Mouse (Mus musculus) hindbrain, embryonic 14.5 days (tissue): Measurements from ENCODE around the gene Tnfrsf14. TPM values are rescaled to one million over a fixed set of nuclear protein-coding genes. Genes with fewer than 3 reads are reported as not detected.
A peak's percentile ranks its signal among the peaks of the same experiment; 100 is the strongest.

ENCODE experiments used
- ATAC-seq: fragments of 200-750 bp; cut with Nextera tagmentation; 2 replicates; pipeline ENCODE4 v1.8.0; 2017; ENCODE audit warnings: moderate number of reproducible peaks, mild to moderate bottlenecking, moderate TSS enrichment, moderate library complexity; ENCODE audit not compliant: low FRiP score
- DNase-seq: peaks from one replicate; pipeline ENCODE4 v3.0.0-alpha.2; 2015; ENCODE audit warnings: low spot score
- H3K27ac ChIP-seq: fragments of 300-500 bp; sonication (generic); 2 replicates; pipeline ENCODE4 v1.5.1; 2014; ENCODE audit warnings: mild to moderate bottlenecking, moderate library complexity
- H3K27me3 ChIP-seq: fragments of 300-500 bp; sonication (generic); 2 replicates; pipeline ENCODE4 v1.6.1; 2014; ENCODE audit warnings: mild to moderate bottlenecking, low read length, mixed read lengths; ENCODE audit not compliant: control insufficient read depth, insufficient read depth
- H3K36me3 ChIP-seq: fragments of 300-500 bp; sonication (generic); replicated peaks from 2 replicates; pipeline ENCODE4 v1.6.1; 2014; ENCODE audit not compliant: control insufficient read depth, insufficient read depth
- H3K4me1 ChIP-seq: fragments of 300-500 bp; sonication (generic); replicated peaks from 2 replicates; pipeline ENCODE4 v1.6.1; 2014; ENCODE audit warnings: antibody characterized with exemption, low read length, mixed read lengths; ENCODE audit not compliant: control insufficient read depth, insufficient read depth
- H3K4me2 ChIP-seq: fragments of 300-500 bp; sonication (generic); replicated peaks from 2 replicates; pipeline ENCODE4 v1.6.1; 2014; ENCODE audit warnings: mild to moderate bottlenecking, moderate library complexity
- H3K4me3 ChIP-seq: fragments of 300-500 bp; sonication (generic); replicated peaks from 2 replicates; pipeline ENCODE4 v1.5.1; 2014; ENCODE audit warnings: mild to moderate bottlenecking, low read length
- H3K9ac ChIP-seq: fragments of 300-500 bp; sonication (generic); 2 replicates; pipeline ENCODE4 v1.6.1; 2014
- H3K9me3 ChIP-seq: fragments of 300-500 bp; sonication (generic); 2 replicates; pipeline ENCODE4 v1.6.1; 2016; ENCODE audit warnings: low read length; ENCODE audit not compliant: control insufficient read depth
- WGBS: fragments of 180-500 bp; shearing (Covaris S2); extraction: QIAGEN DNeasy Blood & Tissue Kit; methylation state at CpG from one replicate; pipeline ENCODE4 v1.1.7; 2014; 5-methylcytosine and 5-hydroxymethylcytosine counted together
- polyA plus RNA-seq: library from polyadenylated mRNA; unstranded; fragments of >200 nt; fragmentation: Nextera tagmentation; extraction: Ambion mirVana; gene quantifications from 2 replicates; pipeline ENCODE4 v1.2.1, GENCODE M21; 2014

The Tnfrsf14 gene
- polyA plus RNA-seq, 1 experiment from 2014 or later, result 0.40 TPM

DNA sequence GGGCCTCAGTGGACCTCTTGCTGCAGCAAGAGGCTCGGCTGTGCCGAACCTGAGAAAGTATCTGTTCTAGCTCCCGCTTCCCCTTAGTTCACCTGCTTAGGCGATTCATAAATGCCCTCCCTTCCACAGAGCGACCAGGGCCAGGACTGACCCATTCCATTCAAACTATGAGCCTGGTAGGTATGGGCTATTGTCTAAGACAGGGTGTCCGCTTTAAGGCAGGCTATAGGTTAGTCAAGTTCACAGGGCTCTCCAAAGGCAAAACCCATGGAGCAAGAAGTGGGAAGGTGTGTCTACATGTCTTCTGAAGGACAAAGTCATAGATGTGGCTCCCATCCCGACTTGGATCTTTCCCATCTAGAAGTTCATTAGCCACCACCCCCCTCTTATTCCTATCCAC, 34.3 kb upstream of the Tnfrsf14 start:
- no peak for ATAC-seq
- peak overlapping the region; percentile 91 for H3K27ac ChIP-seq
- peak overlapping the region; percentile 65 for H3K4me3 ChIP-seq
- H3K9ac ChIP-seq, result peak overlapping the region; percentile 81
- H3K27me3 ChIP-seq, result peaks cover 20% of the 10 kb centered on the region
- no peak for DNase-seq
- peak overlapping the region; percentile 80 for H3K4me2 ChIP-seq
- no peaks in the 10 kb centered on the region for H3K36me3 ChIP-seq
- no peaks in the 10 kb centered on the region for H3K9me3 ChIP-seq
- H3K4me1 ChIP-seq, result peaks cover 70% of the 10 kb centered on the region
- WGBS, result 29% methylated on average over 7 of the region's 7 CpGs

DNA sequence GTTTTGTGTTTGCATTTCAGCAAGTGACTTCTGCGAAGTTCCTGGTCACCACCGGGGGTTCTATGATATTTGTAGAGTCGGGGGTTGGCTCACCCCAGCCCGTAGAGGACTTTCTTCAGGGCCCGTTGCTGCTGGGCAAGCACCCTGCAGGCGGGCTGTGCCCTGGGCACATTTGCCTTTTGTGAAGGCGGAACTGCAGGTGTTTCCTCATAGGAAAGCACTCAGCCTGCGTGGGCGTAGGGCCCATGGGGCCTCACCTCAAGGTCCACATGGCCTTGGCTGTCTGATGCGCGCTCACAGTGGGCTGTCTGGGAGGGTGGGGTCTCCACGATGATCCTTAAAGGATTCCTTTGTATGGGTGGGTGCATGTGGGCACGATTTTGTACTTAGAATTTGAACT, 33.5 kb upstream of the Tnfrsf14 start:
- H3K4me2 ChIP-seq, result peak overlapping the region; percentile 80
- 5% methylated on average over 13 of the region's 13 CpGs for WGBS
- H3K9me3 ChIP-seq, result no peaks in the 10 kb centered on the region
- DNase-seq (no peak), ATAC-seq (no peak)
- H3K4me3 ChIP-seq, result peak overlapping the region; percentile 65
- peaks cover 70% of the 10 kb centered on the region for H3K4me1 ChIP-seq
- peak overlapping the region; percentile 91 for H3K27ac ChIP-seq
- no peaks in the 10 kb centered on the region for H3K36me3 ChIP-seq
- peaks cover 20% of the 10 kb centered on the region for H3K27me3 ChIP-seq
- peak overlapping the region; percentile 81 for H3K9ac ChIP-seq

DNA sequence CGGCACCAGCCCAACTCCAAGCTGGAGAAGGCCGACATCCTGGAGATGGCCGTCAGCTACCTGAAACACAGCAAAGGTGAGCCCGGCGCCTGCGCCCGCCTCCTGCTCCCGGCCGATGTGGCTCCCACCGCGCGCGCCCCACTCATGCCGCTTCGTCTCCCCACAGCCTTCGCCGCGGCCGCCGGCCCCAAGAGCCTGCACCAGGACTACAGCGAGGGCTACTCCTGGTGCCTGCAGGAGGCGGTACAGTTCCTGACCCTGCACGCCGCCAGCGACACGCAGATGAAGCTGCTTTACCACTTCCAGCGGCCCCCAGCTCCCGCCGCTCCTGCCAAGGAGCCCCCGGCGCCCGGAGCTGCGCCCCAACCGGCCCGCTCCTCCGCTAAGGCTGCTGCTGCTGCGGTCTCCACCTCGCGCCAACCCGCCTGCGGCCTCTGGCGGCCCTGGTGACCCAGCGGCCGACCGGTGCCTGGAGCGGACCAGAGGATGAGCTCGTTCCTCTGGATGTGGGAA, 32.9 kb upstream of the Tnfrsf14 start:
- Histone ChIP-seq H3K36me3 (no peaks in the 10 kb centered on the region), H3K9me3 (no peaks in the 10 kb centered on the region), H3K9ac (peak overlapping the region; percentile 81), H3K27me3 (peaks cover 20% of the 10 kb centered on the region), H3K4me3 (peak overlapping the region; percentile 65), H3K4me1 (peaks cover 64% of the 10 kb centered on the region), H3K4me2 (peak overlapping the region; percentile 80), H3K27ac (peak overlapping the region; percentile 91)
- no peak for DNase-seq
- no peak for ATAC-seq
- WGBS, result under 1% methylated on average over 45 of the region's 47 CpGs

DNA sequence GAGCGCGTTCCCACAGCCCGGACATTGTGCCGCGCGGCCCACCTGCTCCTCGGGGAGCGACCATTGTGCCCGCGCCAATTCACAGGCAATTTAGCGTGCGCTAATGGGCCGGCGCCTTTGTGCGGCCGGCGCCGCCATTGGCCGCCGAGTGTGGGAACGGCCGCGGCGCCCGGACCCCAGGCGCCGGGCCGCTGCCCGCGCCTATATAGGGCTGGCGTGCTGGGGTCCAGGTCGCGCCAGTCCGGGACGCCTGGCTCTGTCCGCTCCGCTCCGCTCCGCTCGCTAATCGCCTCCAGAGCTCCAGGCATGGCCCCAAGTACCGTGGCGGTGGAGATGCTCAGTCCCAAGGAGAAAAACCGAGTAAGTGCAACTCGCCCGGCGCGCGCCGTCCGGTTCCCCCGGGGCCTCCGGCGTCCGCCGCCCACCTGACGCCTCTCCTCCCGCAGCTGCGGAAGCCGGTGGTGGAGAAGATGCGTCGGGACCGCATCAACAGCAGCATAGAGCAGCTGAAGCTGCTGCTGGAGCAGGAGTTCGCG, 32.4 kb upstream of the Tnfrsf14 start, which contains the start of gene Hes5:
Hes5 (plus strand) TSS at position 234 of the 536 bp plus-strand sequence.
- H3K27me3 ChIP-seq, result peaks cover 20% of the 10 kb centered on the region
- peak within 1 kb of the TSS; percentile 65 for H3K4me3 ChIP-seq
- DNase-seq, result peak; percentile 75
- H3K9me3 ChIP-seq, result no peaks in the 10 kb centered on the region
- WGBS, result 2% methylated on average over 62 of the region's 65 CpGs
- H3K27ac ChIP-seq, result peak within 1 kb of the TSS; percentile 91
- H3K4me2 ChIP-seq, result peak within 1 kb of the TSS; percentile 80
- peaks cover 60% of the 10 kb centered on the region for H3K4me1 ChIP-seq
- peak within 1 kb of the TSS; percentile 81 for H3K9ac ChIP-seq
- ATAC-seq, result peak; percentile 64
- no peaks in the 10 kb centered on the region for H3K36me3 ChIP-seq

DNA sequence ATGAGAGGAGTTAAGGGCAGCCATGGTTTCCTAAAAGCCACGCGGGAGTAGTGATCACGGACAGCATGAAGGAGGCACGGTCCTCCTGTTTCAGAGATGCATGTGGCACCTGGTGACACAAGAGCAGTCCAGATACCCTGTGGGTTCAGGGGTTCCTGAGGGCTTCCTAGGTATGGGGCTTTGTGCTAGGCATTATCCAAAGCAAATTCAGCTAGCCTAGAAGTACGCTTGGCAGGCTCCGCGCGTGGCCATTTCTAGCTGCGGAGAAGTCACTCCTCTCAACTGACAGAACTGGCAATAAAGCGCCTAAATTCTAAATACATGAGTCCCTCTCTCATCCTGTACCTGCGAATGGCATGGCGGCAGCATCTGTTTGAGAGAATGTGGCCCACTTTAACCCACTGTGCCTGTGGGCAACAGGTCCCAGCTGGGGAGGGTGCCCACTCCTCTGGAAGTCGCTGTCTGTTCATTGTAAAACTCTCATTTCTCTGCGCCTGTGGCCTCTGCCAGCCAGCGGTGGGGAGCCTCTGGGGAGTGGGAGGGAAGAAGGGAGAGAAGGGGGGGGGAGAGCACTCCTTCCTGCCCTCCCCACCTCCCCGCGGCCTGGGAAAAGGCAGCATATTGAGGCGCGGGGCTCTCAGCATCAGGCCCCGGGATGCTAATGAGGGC, 31.8 kb upstream of the Tnfrsf14 start:
- peak overlapping the region; percentile 80 for H3K4me2 ChIP-seq
- peaks cover 20% of the 10 kb centered on the region for H3K27me3 ChIP-seq
- H3K4me3 ChIP-seq, result peak overlapping the region; percentile 65
- H3K27ac ChIP-seq, result peak overlapping the region; percentile 91
- WGBS, result 8% methylated on average over 18 of the region's 20 CpGs
- H3K36me3 ChIP-seq, result no peaks in the 10 kb centered on the region
- DNase-seq (no peak), ATAC-seq (peak; percentile 70; the same call in 1 of the 2 replicates)
- H3K4me1 ChIP-seq, result peaks cover 54% of the 10 kb centered on the region
- H3K9me3 ChIP-seq, result no peaks in the 10 kb centered on the region
- H3K9ac ChIP-seq, result peak overlapping the region; percentile 81

DNA sequence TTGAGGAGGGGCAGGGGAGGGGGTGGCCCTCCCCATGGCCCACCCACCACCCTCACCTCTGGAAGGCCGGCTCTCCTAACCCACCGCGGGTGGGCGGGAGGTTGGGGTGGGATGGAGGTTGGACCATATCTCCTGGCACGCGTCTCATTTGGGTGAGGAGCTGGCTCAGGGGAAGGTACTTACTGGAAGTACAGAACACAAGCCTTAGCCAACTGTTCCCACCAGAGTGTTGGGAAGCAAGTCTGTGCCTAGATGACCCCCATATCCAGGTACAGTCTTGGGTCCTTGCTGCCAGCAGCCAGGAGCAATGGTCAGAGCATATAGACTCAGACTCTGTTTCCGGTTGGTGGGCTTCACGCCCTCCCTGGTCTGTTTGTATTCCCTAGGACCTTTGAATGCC, 30.3 kb upstream of the Tnfrsf14 start:
- H3K27me3 ChIP-seq, result peaks cover 20% of the 10 kb centered on the region
- no peak for ATAC-seq
- no peaks in the 10 kb centered on the region for H3K36me3 ChIP-seq
- peak overlapping the region; percentile 38 for H3K4me2 ChIP-seq
- no peaks in the 10 kb centered on the region for H3K9me3 ChIP-seq
- WGBS, result 6% methylated on average over 8 of the region's 8 CpGs
- no peak overlapping the region for H3K27ac ChIP-seq
- H3K4me3 ChIP-seq, result no peak overlapping the region
- no peak for DNase-seq
- H3K4me1 ChIP-seq, result peaks cover 51% of the 10 kb centered on the region
- H3K9ac ChIP-seq, result no peak overlapping the region

DNA sequence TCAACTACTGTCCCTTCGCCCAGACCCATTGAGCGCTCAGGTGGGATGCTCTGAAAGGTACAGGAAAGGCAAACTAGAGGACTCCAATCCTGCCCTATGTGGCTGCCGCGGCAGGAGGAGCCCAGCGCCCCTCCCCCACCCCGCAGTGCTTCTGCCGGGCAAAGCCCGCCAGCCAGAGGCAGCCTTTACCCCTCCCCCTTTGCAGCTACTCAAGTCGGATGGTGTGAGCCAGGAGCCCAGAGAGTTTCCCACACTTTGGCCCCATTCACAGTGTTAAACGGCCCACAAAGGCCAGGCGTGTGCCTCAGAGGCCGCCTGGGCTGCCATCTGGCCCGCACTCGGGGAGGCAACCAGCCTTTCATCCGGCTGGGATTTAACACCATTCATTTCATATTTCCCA, 29.8 kb upstream of the Tnfrsf14 start:
- peak; percentile 49; the same call in 1 of the 2 replicates for ATAC-seq
- peak; percentile 75 for DNase-seq
- no peaks in the 10 kb centered on the region for H3K9me3 ChIP-seq
- peak overlapping the region; percentile 38 for H3K4me2 ChIP-seq
- 2% methylated on average over 15 of the region's 15 CpGs for WGBS
- no peak overlapping the region for H3K27ac ChIP-seq
- no peaks in the 10 kb centered on the region for H3K36me3 ChIP-seq
- H3K4me3 ChIP-seq, result no peak overlapping the region
- peaks cover 46% of the 10 kb centered on the region for H3K4me1 ChIP-seq
- H3K9ac ChIP-seq, result no peak overlapping the region
- peaks cover 20% of the 10 kb centered on the region for H3K27me3 ChIP-seq

DNA sequence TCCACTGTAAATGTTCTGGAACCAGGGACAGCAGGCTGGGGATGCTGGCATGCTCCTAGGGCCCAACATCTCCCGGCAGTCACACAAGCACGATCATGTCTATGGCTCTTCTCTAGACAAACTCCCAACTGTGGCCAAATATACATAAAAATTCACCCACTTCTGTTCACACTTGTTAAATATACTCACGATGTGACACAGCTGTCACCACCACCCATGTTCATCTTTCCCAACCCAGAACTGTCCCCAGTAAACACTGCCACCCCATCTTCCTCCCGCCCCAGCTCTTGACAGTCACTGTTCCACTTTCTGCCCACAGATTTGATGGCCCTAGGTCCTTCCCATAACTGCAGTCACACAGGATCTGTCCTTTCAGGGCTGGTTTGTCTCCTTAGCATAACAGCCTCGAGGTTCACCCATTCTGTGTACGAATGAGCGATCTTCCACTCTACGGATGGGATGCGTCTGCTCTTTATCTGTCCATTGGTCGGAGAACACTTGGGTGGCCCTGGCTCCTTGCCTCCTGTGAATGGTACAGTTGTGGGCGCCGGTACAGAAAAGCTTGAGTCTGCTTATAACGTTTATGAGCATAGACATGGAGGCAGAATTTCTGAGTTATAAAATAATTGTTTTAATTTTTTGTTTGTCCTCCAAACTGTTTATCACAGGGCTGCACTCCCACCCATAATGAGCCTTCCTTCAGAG, 29.1 kb upstream of the Tnfrsf14 start:
- DNase-seq (no peak), ATAC-seq (no peak)
- Histone ChIP-seq H3K27me3 (peaks cover 20% of the 10 kb centered on the region), H3K4me2 (peak overlapping the region; percentile 38), H3K27ac (no peak overlapping the region), H3K4me3 (no peak overlapping the region), H3K36me3 (no peaks in the 10 kb centered on the region), H3K9ac (no peak overlapping the region), H3K4me1 (peaks cover 45% of the 10 kb centered on the region), H3K9me3 (no peaks in the 10 kb centered on the region)
- WGBS, result 24% methylated on average over 13 of the region's 13 CpGs

DNA sequence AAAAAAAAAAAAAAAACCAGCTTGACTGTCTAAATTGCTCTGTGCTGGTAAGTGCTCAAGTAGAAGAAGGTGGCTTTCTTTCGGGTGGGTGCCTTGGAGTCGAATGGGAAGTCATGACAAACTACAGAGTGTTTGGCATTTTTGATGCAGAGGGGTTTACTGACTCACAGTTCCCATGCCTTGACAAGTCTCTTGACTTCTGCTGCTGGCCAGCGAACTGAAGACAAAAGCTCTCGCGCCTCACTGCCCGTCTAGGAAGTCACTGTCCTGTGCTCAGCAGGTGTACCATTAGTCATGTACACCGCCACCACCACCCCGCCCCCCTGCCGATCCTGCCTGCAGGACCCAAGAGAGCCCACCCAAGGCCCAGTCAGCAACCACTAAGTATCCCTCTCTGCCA, 28.2 kb upstream of the Tnfrsf14 start:
- Histone ChIP-seq H3K9ac (no peak overlapping the region), H3K4me1 (peaks cover 37% of the 10 kb centered on the region), H3K27me3 (peaks cover 15% of the 10 kb centered on the region), H3K4me2 (no peak overlapping the region), H3K9me3 (no peaks in the 10 kb centered on the region), H3K27ac (no peak overlapping the region), H3K36me3 (no peaks in the 10 kb centered on the region), H3K4me3 (no peak overlapping the region)
- DNase-seq (no peak), ATAC-seq (no peak)
- 20% methylated on average over 9 of the region's 9 CpGs for WGBS
